Mouse (Mus musculus) heart, embryonic 14.5 days (tissue): ENCODE measurements around the gene Tbc1d14. TPM values are rescaled to one million over a fixed set of nuclear protein-coding genes. Genes with fewer than 3 reads are reported as not detected.

Source experiments
- ATAC-seq: fragments of 200-750 bp; cut with Nextera tagmentation; 2 replicates; pipeline ENCODE4 v1.8.0; 2017; ENCODE audit warnings: low read depth, moderate TSS enrichment; ENCODE audit not compliant: insufficient number of reproducible peaks, insufficient read depth, low FRiP score
- H3K27ac ChIP-seq, 2 experiments: fragments of 200-500 bp in 1 of 2; fragments of 300-500 bp in 1 of 2; sonication (generic) in 1 of 2; replicated peaks in 1 of 2; 2 replicates each; pipeline ENCODE4 v1.5.1; 2012 to 2014; ENCODE audit warnings: low read depth in 2 of 2, low read length in 2 of 2, control low read depth in 1 of 2, mild to moderate bottlenecking in 1 of 2, mixed read lengths in 1 of 2; ENCODE audit not compliant: control insufficient read depth in 1 of 2, insufficient read depth in 1 of 2
- H3K27me3 ChIP-seq: fragments of 300-500 bp; sonication (generic); 2 replicates; pipeline ENCODE4 v1.6.1; 2014; ENCODE audit warnings: mild to moderate bottlenecking, low read length, control low read depth; ENCODE audit not compliant: control insufficient read depth, insufficient read depth
- H3K36me3 ChIP-seq: fragments of 300-500 bp; sonication (generic); 2 replicates; pipeline ENCODE4 v1.6.1; 2014; ENCODE audit warnings: mild to moderate bottlenecking, control low read depth, low read length, mixed read lengths; ENCODE audit not compliant: control insufficient read depth, insufficient read depth
- H3K4me1 ChIP-seq, 2 experiments: fragments of 200-500 bp in 1 of 2; fragments of 300-500 bp in 1 of 2; sonication (generic) in 1 of 2; 2 replicates each; pipeline ENCODE4 v1.6.1; 2012 to 2014; ENCODE audit warnings: low read length in 2 of 2, control low read depth in 1 of 2, mixed read lengths in 1 of 2; ENCODE audit not compliant: control insufficient read depth in 2 of 2, insufficient read depth in 2 of 2
- H3K4me2 ChIP-seq: fragments of 300-500 bp; sonication (generic); 2 replicates; pipeline ENCODE4 v1.6.1; 2014; ENCODE audit warnings: mild to moderate bottlenecking, low read length
- H3K4me3 ChIP-seq, 2 experiments: fragments of 200-500 bp in 1 of 2; fragments of 300-500 bp in 1 of 2; sonication (generic) in 1 of 2; 2 replicates each; pipeline ENCODE4 v1.5.1; 2012 to 2014; ENCODE audit warnings: low read length in 2 of 2, mild to moderate bottlenecking in 2 of 2, control low read depth in 1 of 2, low read depth in 1 of 2, moderate library complexity in 1 of 2; ENCODE audit not compliant: control insufficient read depth in 1 of 2, insufficient read depth in 1 of 2
- H3K9ac ChIP-seq: fragments of 300-500 bp; sonication (generic); 2 replicates; pipeline ENCODE4 v1.6.1; 2014; ENCODE audit warnings: mild to moderate bottlenecking, low read length
- H3K9me3 ChIP-seq: fragments of 300-500 bp; sonication (generic); 2 replicates; pipeline ENCODE4 v1.6.1; 2016; ENCODE audit warnings: low read length, control low read depth; ENCODE audit not compliant: control insufficient read depth
- WGBS: fragments of 180-500 bp; shearing (Covaris S2); extraction: QIAGEN DNeasy Blood & Tissue Kit; methylation state at CpG from one replicate; pipeline ENCODE4 v1.1.7; 2014; 5-methylcytosine and 5-hydroxymethylcytosine counted together
- polyA plus RNA-seq: library from polyadenylated mRNA; unstranded; fragments of >200 nt; fragmentation: Nextera tagmentation; extraction: Ambion mirVana; gene quantifications from 2 replicates; pipeline ENCODE4 v1.2.1, GENCODE M21; 2014

Tbc1d14 gene
- polyA plus RNA-seq, 1 experiment from 2014 or later, result 18.6 TPM

DNA sequence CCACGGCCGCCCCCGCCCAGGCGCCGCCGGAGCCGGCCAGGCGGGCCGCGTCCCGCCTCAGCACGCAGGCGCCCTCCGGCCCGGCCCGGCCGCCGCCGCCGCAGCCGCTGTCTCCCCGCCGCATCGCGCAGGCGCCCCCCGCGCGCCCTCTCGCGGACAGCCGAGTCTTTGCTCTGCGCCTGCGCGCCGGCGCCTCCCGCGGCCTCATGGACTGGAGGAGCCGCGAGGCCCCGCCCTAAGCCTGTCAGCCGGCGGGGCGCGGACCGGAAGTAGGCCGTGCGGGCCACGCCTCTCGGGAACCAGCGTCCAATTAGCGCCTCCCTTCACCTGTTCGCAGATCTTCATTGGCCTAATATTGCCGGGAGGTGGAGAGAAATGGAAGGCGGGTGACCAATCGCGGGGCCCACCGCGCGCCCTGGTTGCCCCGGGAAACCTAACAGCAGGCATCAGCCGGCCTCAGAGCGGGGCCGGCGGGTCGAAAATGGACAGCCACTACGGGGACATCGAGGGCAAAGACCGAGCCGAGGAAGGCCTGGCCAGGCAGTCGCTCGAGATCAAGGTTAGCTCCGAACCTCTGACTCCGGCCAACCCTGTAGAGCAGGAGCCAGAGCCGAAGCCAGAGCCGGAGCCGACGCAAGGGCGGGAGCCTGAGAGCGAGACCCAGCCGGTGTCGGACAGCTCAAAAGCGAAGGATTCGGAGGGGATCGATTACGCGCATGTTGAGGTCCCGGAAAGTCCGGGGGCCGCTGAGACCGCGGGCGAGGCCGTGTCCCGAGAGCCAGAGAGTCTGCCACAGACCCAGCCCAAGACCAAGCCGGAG lies 108.7 kb downstream of the Tbc1d14 start, which contains the start of the genes Tada2b and Ccdc96:
Gene Tada2b, minus strand, starts transcription at position 115 of the 820 bp plus-strand sequence.
Gene Ccdc96, plus strand, starts transcription at position 418 of the 820 bp plus-strand sequence.
- Histone ChIP-seq H3K9ac (peak within 1 kb of the TSS; percentile 94), H3K36me3 (peaks cover 4% of the 10 kb centered on the region; the same call in 1 of the 2 replicates), H3K27me3 (peaks cover 19% of the 10 kb centered on the region), H3K4me1 (peaks cover 11 to 32% of the 10 kb centered on the region in 2 experiments), H3K9me3 (no peaks in the 10 kb centered on the region), H3K4me3 (peak within 1 kb of the TSS; percentile 93), H3K4me2 (peak within 1 kb of the TSS; percentile 96), H3K27ac (peak within 1 kb of the TSS; percentile 56 to 74; a peak in 3 of 4 replicates)
- peak; percentile 98 for ATAC-seq
- WGBS, result under 1% methylated on average over 93 of the region's 97 CpGs

DNA sequence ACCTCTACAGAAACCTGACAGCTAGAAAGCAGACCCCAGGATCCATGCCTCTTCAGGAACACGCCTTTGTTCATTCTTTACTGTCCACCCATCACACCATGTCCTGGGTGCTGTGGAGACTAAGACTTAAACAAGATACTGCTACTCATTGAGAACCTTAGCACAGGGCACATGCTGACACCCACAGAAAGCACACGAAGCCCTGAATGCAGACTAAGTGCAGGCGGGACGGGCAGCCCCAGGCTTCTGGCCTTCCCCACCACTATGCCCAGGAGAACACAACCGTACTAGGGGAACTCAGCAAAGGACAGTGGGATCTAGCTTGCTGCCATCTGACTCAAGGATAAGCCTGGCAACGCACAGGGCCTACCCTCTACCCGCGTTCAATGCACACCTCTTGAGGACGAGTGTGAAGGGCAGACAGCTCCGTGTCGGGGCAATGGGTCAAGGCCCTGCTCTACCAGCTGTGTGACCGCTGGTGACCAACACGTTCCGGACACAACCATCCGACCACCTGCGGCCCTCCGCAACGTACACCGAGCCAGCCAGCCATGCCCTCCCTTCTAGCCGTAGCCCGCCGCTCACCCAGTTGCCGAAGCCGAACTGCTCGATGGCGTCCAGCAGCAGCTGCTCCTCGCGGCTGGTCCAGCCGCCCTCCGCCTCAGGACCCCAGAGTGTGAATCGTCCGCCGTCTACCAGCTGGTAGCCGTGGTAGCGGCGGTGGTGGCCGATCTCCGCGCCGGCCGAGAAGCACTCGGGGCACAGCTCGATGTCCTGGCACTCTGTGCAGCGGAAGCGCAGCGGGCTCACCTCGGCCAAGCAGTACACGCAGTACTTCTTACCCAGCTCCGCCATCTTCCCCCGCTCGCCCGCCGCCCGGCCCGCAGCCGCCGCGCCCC lies 109.6 kb downstream of the Tbc1d14 start:
- WGBS, result 1% methylated on average over 57 of the region's 58 CpGs
- Histone ChIP-seq H3K9me3 (no peaks in the 10 kb centered on the region), H3K27me3 (peaks cover 19% of the 10 kb centered on the region), H3K9ac (peak overlapping the region; percentile 94), H3K4me1 (peaks cover 15 to 38% of the 10 kb centered on the region in 2 experiments), H3K27ac (peak overlapping the region; percentile 56 to 74; a peak in 3 of 4 replicates), H3K4me3 (peak overlapping the region; percentile 93), H3K36me3 (peaks cover 4% of the 10 kb centered on the region; the same call in 1 of the 2 replicates), H3K4me2 (peak overlapping the region; percentile 94)
- ATAC-seq, result peak; percentile 40

DNA sequence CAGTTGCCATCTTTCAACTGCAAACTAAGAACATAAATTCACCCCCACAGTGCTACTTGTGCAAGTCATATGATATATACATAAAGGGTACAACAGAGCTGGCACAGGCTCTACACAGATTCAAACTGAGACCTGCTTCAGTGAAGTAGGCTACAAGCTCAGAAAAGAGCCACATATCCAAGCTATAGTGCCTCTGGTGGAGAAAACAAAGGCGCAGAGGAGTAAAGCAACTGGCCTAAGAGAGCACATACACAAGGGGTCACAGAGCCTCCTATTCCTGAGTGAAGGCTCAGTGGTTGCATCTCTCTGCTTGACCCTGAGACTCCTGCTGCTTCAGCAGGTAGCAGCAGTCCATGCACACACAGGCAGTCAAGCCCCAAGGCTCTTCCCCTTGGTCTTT lies 112.0 kb downstream of the Tbc1d14 start:
- Histone ChIP-seq H3K9ac (0 out of 2 replicates have a peak overlapping the region, but pooled peaks have one; percentile 17), H3K27ac (no peak overlapping the region), H3K4me2 (no peak overlapping the region), H3K36me3 (peaks cover 10% of the 10 kb centered on the region), H3K4me1 (peaks cover 15 to 38% of the 10 kb centered on the region in 2 experiments), H3K4me3 (no peak overlapping the region), H3K27me3 (peaks cover 14% of the 10 kb centered on the region), H3K9me3 (no peaks in the 10 kb centered on the region)
- 69% methylated on average over 1 of the region's 1 CpGs for WGBS
- ATAC-seq, result no peak

DNA sequence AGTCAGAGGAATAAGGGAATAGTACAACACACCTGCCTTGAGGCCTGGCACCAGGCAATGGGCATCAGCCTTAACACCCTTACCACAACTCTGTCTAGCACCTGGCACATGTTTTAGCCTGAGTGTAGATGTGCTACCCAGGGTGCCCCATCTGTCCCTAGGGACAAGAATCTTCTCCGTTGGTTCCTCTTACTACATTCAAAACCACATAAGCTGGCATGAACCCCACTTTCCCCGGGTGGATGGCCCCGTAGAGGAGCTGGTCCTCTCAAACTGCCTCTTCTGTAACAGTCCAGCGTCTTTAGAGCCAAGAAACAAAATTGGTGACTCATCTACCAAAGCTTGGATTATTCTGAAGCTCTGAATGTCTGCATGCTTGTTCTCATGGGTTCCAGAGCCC lies 112.7 kb downstream of the Tbc1d14 start:
- WGBS, result 92% methylated on average over 4 of the region's 4 CpGs
- ATAC-seq, result no peak

DNA sequence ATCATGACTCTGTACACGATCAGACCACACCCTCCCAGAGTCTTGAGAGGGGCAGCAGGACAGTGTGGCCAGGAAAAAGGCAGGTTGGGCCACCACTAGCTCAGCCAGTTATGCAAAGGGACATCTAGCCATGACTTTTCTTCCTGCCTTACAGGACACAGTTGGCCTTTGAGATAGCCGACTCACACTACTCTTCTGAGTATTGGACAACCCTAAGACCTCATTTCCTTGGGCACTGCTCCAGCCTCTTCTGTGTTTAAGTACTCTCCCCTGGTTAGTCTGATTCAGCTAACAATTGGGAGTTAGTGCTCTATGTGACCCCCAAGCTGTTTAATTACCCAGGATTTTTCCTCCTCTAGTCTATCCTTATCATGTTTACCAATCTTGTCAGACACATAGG lies 113.3 kb downstream of the Tbc1d14 start:
- H3K4me1 ChIP-seq, result peaks cover 7 to 30% of the 10 kb centered on the region in 2 experiments
- peaks cover under 1% of the 10 kb centered on the region; the same call in 1 of the 2 replicates for H3K27me3 ChIP-seq
- no peak overlapping the region for H3K27ac ChIP-seq
- H3K36me3 ChIP-seq, result peaks cover 19% of the 10 kb centered on the region
- no peak overlapping the region for H3K9ac ChIP-seq
- H3K4me2 ChIP-seq, result no peak overlapping the region
- WGBS, result 49% methylated on average over 2 of the region's 2 CpGs
- ATAC-seq, result no peak
- H3K9me3 ChIP-seq, result no peaks in the 10 kb centered on the region
- H3K4me3 ChIP-seq, result no peak overlapping the region

More for the DNA sequence above, 112.7 kb downstream of the Tbc1d14 start:
- H3K27ac ChIP-seq, result no peak overlapping the region
- peaks cover 14 to 36% of the 10 kb centered on the region in 2 experiments for H3K4me1 ChIP-seq
- H3K27me3 ChIP-seq, result peaks cover 7% of the 10 kb centered on the region
- H3K36me3 ChIP-seq, result peaks cover 15% of the 10 kb centered on the region
- 0 out of 2 replicates have a peak overlapping the region, but pooled peaks have one; percentile 17 for H3K9ac ChIP-seq
- no peaks in the 10 kb centered on the region for H3K9me3 ChIP-seq
- no peak overlapping the region for H3K4me3 ChIP-seq
- no peak overlapping the region for H3K4me2 ChIP-seq

DNA sequence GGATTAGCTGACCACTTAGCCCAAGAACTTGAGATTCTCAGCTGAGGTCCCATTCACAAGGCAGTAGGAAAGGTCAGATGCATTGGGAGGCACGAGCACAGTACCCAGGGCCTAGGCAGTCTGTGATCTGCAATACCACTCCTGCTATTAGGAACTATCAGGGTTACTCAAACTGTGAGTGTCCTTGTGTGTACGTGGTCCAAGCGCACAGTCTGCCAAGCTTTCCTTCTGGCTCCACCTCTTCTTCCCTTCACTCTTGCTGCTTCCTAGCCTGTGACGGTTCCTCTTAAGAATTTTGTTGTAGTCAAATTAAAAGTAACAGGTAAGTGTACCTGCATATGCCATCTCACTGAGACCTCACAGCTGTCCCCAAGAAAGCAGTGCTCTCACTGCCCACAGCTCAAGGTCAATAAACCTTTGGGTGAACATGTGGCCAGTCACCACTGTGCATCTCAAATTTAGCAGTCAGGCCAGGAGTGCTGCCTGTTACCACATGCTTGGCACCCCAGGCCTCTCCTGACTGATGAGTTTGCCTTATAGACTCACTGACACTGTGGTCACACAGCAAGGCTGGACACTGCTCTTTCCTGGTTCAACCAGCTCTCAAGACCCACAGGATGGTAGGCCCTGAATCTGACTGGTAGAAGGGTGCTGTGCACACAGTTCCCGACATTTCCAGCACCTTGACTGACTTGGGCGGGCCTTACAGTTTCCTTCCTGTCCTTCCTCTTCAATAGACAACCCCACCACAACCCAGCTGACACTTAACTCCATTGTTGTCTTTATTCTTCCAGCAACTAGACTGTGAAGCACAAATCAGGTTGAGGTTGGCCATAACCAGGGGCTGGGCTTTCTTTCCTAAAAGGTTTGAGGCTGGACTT lies 114.3 kb downstream of the Tbc1d14 start:
- 82% methylated on average over 6 of the region's 6 CpGs for WGBS
- H3K27me3 ChIP-seq, result no peaks in the 10 kb centered on the region
- H3K4me1 ChIP-seq, result peaks cover 7 to 28% of the 10 kb centered on the region in 2 experiments
- no peak overlapping the region for H3K4me2 ChIP-seq
- no peak overlapping the region for H3K4me3 ChIP-seq
- no peak overlapping the region for H3K9ac ChIP-seq
- no peak overlapping the region for H3K27ac ChIP-seq
- peaks cover 24% of the 10 kb centered on the region for H3K36me3 ChIP-seq
- ATAC-seq, result no peak
- H3K9me3 ChIP-seq, result no peaks in the 10 kb centered on the region
